Comparison of ENCODE assay signal across 8 mouse cellular contexts in the genomic region with DNA sequence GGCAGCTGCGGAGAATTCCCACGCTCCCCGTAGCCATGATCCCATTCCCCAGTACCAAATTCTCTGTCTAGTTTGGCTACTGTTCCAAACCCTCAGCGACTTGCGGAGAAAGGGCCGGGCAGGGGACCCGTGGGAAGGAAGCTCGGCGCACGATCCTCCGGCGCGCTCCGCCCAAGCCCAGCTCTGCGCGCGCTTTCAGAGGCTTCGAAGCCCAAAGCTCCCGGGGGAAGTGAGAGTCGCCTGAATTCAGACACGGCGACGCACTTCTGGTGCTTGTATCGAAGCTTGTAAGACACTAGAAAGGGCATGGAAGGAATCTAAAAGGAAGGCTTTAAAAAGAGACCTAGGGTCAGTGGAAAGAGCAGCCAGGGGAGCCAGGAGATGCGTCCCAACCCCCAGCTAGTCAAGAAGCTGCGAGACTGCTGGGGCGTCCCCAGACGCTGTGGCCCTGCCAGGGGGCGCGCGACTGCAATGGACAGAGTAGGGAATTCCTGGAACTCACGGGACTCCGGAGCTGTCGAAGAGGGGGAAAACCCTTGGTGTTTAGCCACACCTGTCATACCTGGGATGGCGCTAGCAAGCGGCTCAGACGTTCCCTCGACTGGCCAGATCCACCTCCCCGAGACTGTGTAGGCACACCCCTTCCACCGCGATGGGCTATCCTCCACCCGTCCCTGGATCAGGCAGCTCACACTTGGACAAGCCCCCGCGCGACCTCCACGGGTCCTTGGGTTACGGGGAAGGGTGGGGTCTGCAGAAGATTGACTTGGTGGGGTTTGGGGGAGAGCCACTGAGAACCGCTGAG. TPM values are rescaled to one million over a fixed set of nuclear protein-coding genes. Genes with fewer than 3 reads are reported as not detected.
DNase-seq lines count a peak whose midpoint lies in the region; ATAC-seq and TF ChIP-seq lines count a peak whose summit lies in the region.

No protein-coding gene starts in this region.

- H3K9ac ChIP-seq in intestine, postnatal 0 days (ENCODE audit: low read depth, low read length), result peak overlapping the region; percentile 57
- no peak overlapping the region; the same call in 1 of the 2 replicates for H3K9ac ChIP-seq in liver, embryonic 14.5 days (replicated peaks)
- H3K9ac ChIP-seq in neural tube, embryonic 14.5 days (replicated peaks; ENCODE audit: low read depth, low read length), result peak overlapping the region; percentile 42

- H3K4me2 ChIP-seq in intestine, postnatal 0 days (replicated peaks; ENCODE audit: low read depth), result peak overlapping the region; percentile 95
- H3K4me2 ChIP-seq in liver, embryonic 14.5 days (ENCODE audit: low read depth), result peak overlapping the region; percentile 30
- peak overlapping the region; percentile 99 for H3K4me2 ChIP-seq in neural tube, embryonic 14.5 days (ENCODE audit: low read depth, low read length)

- WGBS in intestine, postnatal 0 days, result under 1% methylated on average over 48 of the region's 48 CpGs
- 2% methylated on average over 48 of the region's 48 CpGs for WGBS in liver, embryonic 14.5 days (ENCODE audit: insufficient replicate concordance)
- whole genome bisulfite sequencing in neural tube, embryonic 14.5 days, result under 1% methylated on average over 48 of the region's 48 CpGs

- no peak for TF ChIP-seq EP300 in liver, embryonic 14.5 days (IDR thresholded peaks at IDR 0.05; ENCODE audit: low read depth)

- no peaks in the 10 kb centered on the region for H3K4me1 ChIP-seq in intestine, postnatal 0 days (replicated peaks; ENCODE audit: control insufficient read depth, insufficient read depth, low read length)
- H3K4me1 ChIP-seq in liver, embryonic 14.5 days (replicated peaks; ENCODE audit: control insufficient read depth in 2 of 2, insufficient read depth in 2 of 2, low read length in 1 of 2), result no peaks in the 10 kb centered on the region
- H3K4me1 ChIP-seq in neural tube, embryonic 14.5 days (ENCODE audit: control insufficient read depth, insufficient read depth, low read length), result peaks cover 21% of the 10 kb centered on the region; the same call in 1 of the 2 replicates

- H3K9me3 ChIP-seq in intestine, postnatal 0 days (ENCODE audit: control insufficient read depth), result no peaks in the 10 kb centered on the region
- no peaks in the 10 kb centered on the region for H3K9me3 ChIP-seq in liver, embryonic 14.5 days (ENCODE audit: control insufficient read depth, low read length)
- H3K9me3 ChIP-seq in neural tube, embryonic 14.5 days (ENCODE audit: control insufficient read depth, low read length), result no peaks in the 10 kb centered on the region

- peak; percentile 34; the same call in 1 of the 2 replicates for ATAC-seq in intestine, postnatal 0 days
- 0 out of 2 replicates have a peak, but pooled peaks have one; percentile 21 for ATAC-seq in liver, embryonic 14.5 days (ENCODE audit: insufficient read depth)
- peak; percentile 26 for ATAC-seq in neural tube, embryonic 14.5 days (ENCODE audit: low read depth)
- ATAC-seq in granulocyte monocyte progenitor cell, adult 5-6 weeks (replicated peaks; ENCODE audit: poor library complexity, severe bottlenecking), result no peak

- DNase-seq in NIH3T3 (ENCODE audit: low read depth), result peak; percentile 5
- DNase-seq in adrenal gland, postnatal 14 days, result peak; percentile 61
- peak; percentile 10 to 23 for DNase-seq in frontal cortex, postnatal 10 days (ENCODE audit: low spot score in 2 of 2)
- DNase-seq in liver, embryonic 14.5 days (ENCODE audit: low read depth in 3 of 3, low spot score in 3 of 3), result no peak
- DNase-seq in natural killer cell, adult 2 months (ENCODE audit: low spot score in 2 of 2), result no peak

- no peaks in the 10 kb centered on the region for H3K36me3 ChIP-seq in intestine, postnatal 0 days (ENCODE audit: control insufficient read depth, insufficient read depth)
- no peaks in the 10 kb centered on the region for H3K36me3 ChIP-seq in liver, embryonic 14.5 days (replicated peaks; ENCODE audit: control insufficient read depth, insufficient read depth, low read depth)
- no peaks in the 10 kb centered on the region for H3K36me3 ChIP-seq in neural tube, embryonic 14.5 days (ENCODE audit: control insufficient read depth, insufficient read depth, low read length)

- H3K27me3 ChIP-seq in intestine, postnatal 0 days (replicated peaks; ENCODE audit: control insufficient read depth, insufficient read depth, low read length), result peaks cover 14% of the 10 kb centered on the region
- peaks cover 50% of the 10 kb centered on the region for H3K27me3 ChIP-seq in liver, embryonic 14.5 days (ENCODE audit: control insufficient read depth, insufficient read depth, low read length)
- peaks cover 44% of the 10 kb centered on the region for H3K27me3 ChIP-seq in neural tube, embryonic 14.5 days (ENCODE audit: control insufficient read depth, insufficient read depth, low read length)

- peak; percentile 59 for TF ChIP-seq CTCF in intestine, postnatal 0 days (IDR thresholded peaks at IDR 0.05; ENCODE audit: low read depth)
- TF ChIP-seq CTCF in liver, embryonic 14.5 days (IDR thresholded peaks at IDR 0.05; ENCODE audit: low read depth), result peak; percentile 6; the same call in 1 of the 2 replicates

- H3K4me3 ChIP-seq in intestine, postnatal 0 days (ENCODE audit: low read depth, low read length), result peak overlapping the region; percentile 63
- peak overlapping the region; percentile 49 to 53 for H3K4me3 ChIP-seq in liver, embryonic 14.5 days (ENCODE audit: insufficient read depth in 1 of 2, low read depth in 2 of 2, low read length in 2 of 2)
- peak overlapping the region; percentile 50 for H3K4me3 ChIP-seq in neural tube, embryonic 14.5 days (ENCODE audit: low read depth, low read length)

- H3K27ac ChIP-seq in intestine, postnatal 0 days (ENCODE audit: low read depth, low read length), result peak overlapping the region; percentile 42
- no peak overlapping the region for H3K27ac ChIP-seq in liver, embryonic 14.5 days
- no peak overlapping the region for H3K27ac ChIP-seq in neural tube, embryonic 14.5 days (ENCODE audit: low read depth, low read length)

RNA-seq across cellular contexts. Expression of gene Npr3, which starts 2.8 kb away (rescaled TPM):
- total RNA-seq in adrenal gland, postnatal 14 days (2021), result 47.2 and 51.8 TPM in 2 replicates
- polyA plus RNA-seq in intestine, postnatal 0 days (2015; fragmentation: Nextera tagmentation; extraction: Ambion mirVana), result 3.8 and 4.4 TPM in 2 replicates
- polyA plus RNA-seq in liver, embryonic 14.5 days (2012; rRNA removed), result 1.3 and 1.8 TPM in 2 replicates
- polyA plus RNA-seq in liver, embryonic 14.5 days (2014; fragmentation: Nextera tagmentation; extraction: Ambion mirVana), result 1.7 and 2.4 TPM in 2 replicates
- polyA plus RNA-seq in neural tube, embryonic 14.5 days (2014; fragmentation: Nextera tagmentation; extraction: Ambion mirVana), result 1.4 and 2.6 TPM in 2 replicates
- not detected in 2 replicates for total RNA-seq in granulocyte monocyte progenitor cell, adult 5-6 weeks (2014; fragmentation: Nextera tagmentation)
- total RNA-seq in granulocyte monocyte progenitor cell, adult 5-6 weeks (2017), result not detected in 2 replicates

Comparison
In these comparisons a context has a peak if more than half of its experiments do, and no peak if none do; other contexts are left out.
1. DNase-seq: peak in NIH3T3 (single experiment), adrenal gland, postnatal 14 days (single experiment) and frontal cortex, postnatal 10 days (2 of 2); none in liver, embryonic 14.5 days (0 of 3) and natural killer cell, adult 2 months (0 of 2).
2. H3K4me2 ChIP-seq: peak in every context shown above with its lines; median percentile 99 in neural tube, embryonic 14.5 days; 95 in intestine, postnatal 0 days; 30 in liver, embryonic 14.5 days.
3. Peak in every context shown above with its lines, with median percentiles within 50 percentile points of each other: H3K4me3 ChIP-seq.